Mouse (Mus musculus) forebrain, embryonic 13.5 days (tissue): ENCODE results near the gene Msh4. TPM values are rescaled to one million over a fixed set of nuclear protein-coding genes. Genes with fewer than 3 reads are reported as not detected.
A peak's percentile ranks its signal among the peaks of the same experiment; 100 is the strongest.

Source experiments
- ATAC-seq: fragments of 200-750 bp; cut with Nextera tagmentation; 2 replicates; pipeline ENCODE4 v1.8.0; 2017
- H3K27ac ChIP-seq: fragments of 300-500 bp; sonication (generic); 2 replicates; pipeline ENCODE4 v1.5.1; 2015; ENCODE audit warnings: inconsistent platforms, mild to moderate bottlenecking, moderate library complexity
- H3K27me3 ChIP-seq: fragments of 300-500 bp; sonication (generic); 2 replicates; pipeline ENCODE4 v1.6.1; 2015; ENCODE audit warnings: mild to moderate bottlenecking, inconsistent platforms
- H3K36me3 ChIP-seq: fragments of 300-500 bp; sonication (generic); 2 replicates; pipeline ENCODE4 v1.6.1; 2015; ENCODE audit warnings: mild to moderate bottlenecking, inconsistent platforms; ENCODE audit not compliant: poor library complexity, severe bottlenecking
- H3K4me1 ChIP-seq: fragments of 300-500 bp; sonication (generic); 2 replicates; pipeline ENCODE4 v1.6.1; 2015; ENCODE audit warnings: inconsistent platforms
- H3K4me2 ChIP-seq: fragments of 300-500 bp; sonication (generic); 2 replicates; pipeline ENCODE4 v1.6.1; 2015; ENCODE audit warnings: inconsistent platforms, mild to moderate bottlenecking, moderate library complexity
- H3K4me3 ChIP-seq: fragments of 300-500 bp; sonication (generic); 2 replicates; pipeline ENCODE4 v1.5.1; 2015; ENCODE audit warnings: mild to moderate bottlenecking, inconsistent platforms
- H3K9ac ChIP-seq: fragments of 300-500 bp; sonication (generic); 2 replicates; pipeline ENCODE4 v1.6.1; 2015; ENCODE audit warnings: mild to moderate bottlenecking, inconsistent platforms
- H3K9me3 ChIP-seq: fragments of 300-500 bp; sonication (generic); replicated peaks from 2 replicates; pipeline ENCODE4 v1.6.1; 2016; ENCODE audit warnings: inconsistent platforms
- WGBS: fragments of 180-500 bp; shearing (Covaris S2); methylation state at CpG from one replicate; pipeline ENCODE4 v1.1.7; 2015; 5-methylcytosine and 5-hydroxymethylcytosine counted together
- polyA plus RNA-seq: library from polyadenylated mRNA; unstranded; fragments of >200 nt; fragmentation: Nextera tagmentation; extraction: Ambion mirVana; gene quantifications from 2 replicates; pipeline ENCODE4 v1.2.1, GENCODE M21; 2015

The Msh4 gene
- polyA plus RNA-seq = 0.13 and 0.14 TPM in 2 replicates

DNA sequence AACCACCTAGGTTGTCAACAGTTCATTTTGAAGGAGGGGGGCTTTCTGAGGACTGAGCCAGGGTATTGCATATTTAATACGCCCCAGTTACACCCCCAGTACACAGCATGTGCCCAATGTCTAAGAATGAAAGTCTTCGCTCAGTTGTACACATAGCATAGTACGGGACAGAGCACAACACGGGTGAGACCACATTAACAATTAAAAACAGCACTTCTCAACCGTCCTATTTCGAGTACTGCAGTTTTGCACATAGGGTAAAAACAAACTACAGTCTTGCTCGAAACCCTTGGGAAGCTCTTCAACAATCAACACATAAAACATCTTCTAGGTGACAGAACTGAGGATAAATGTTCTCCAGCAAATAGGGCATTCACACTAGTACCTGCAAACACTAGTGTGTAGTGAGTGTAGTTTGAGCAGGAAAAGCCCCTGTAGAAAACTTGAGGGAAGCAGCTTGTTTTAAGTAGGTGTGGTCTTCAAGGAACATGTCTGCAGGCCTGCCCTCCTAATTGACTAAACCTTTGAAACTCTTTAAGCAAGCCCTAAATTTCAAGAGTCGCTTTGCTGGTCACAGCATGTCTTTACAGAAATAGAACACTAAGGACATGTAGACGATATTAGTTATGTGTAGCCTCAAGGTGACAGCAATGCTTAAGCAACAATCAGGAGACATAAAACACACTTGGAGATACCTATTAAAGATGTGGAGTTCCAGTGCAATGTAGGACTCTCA, at the start of gene Msh4:
Gene Msh4 (minus strand): TSS at position 3 of the 736 bp plus-strand sequence.
- no peak within 1 kb of the TSS for H3K4me2 ChIP-seq
- H3K36me3 ChIP-seq = peaks cover 82% of the 10 kb centered on the region
- H3K4me3 ChIP-seq = no peak within 1 kb of the TSS
- ATAC-seq = peak; percentile 9; the same call in 1 of the 2 replicates
- no peaks in the 10 kb centered on the region for H3K27me3 ChIP-seq
- H3K27ac ChIP-seq = no peak within 1 kb of the TSS
- no peak within 1 kb of the TSS for H3K9ac ChIP-seq
- 87% methylated on average over 9 of the region's 9 CpGs for WGBS
- no peaks in the 10 kb centered on the region for H3K9me3 ChIP-seq
- H3K4me1 ChIP-seq = peaks cover 36% of the 10 kb centered on the region

DNA sequence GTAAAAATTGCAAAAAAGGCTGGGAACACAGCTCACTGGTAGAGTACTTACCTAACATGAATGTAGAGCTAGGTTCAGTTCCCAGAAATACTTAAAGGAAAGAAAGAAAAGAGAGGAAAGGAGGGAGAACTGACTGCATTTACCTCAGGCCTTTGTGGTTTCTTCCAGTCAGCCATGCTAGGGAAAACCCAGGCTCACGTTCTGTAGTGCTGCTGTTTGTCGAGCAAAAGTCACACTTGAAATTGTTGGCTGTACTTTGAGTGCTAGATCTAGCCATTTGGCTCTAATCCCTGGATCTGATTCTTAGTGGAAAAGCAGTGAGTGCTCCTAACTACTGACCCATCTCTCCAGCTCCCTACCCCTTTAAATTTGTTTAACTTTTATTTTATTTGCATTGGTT, 42.2 kb upstream of the Msh4 start:
- Histone ChIP-seq H3K4me1 (peaks cover 16% of the 10 kb centered on the region), H3K27ac (no peak overlapping the region), H3K9ac (no peak overlapping the region), H3K9me3 (no peaks in the 10 kb centered on the region), H3K4me2 (no peak overlapping the region), H3K36me3 (no peaks in the 10 kb centered on the region), H3K4me3 (no peak overlapping the region), H3K27me3 (no peaks in the 10 kb centered on the region)
- no peak for ATAC-seq
- 72% methylated on average over 2 of the region's 2 CpGs for WGBS

DNA sequence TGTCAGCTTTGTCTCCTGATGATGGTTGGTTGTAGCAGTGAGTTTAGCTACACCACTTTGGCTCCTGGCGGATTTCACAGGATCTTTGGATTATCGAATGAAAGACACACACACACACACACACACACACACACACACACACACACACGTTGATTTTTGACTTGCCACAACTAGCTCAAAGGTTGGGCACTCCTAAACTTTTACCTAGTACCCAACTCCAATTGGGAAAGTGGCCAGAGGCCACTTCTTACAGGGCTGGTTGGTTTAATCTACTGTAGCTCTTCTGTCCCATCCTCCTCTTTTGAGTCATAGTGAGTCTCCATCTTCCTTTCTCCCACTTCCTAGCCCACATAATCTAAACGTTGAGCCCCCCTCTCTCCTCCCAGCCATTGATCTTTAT, 41.3 kb upstream of the Msh4 start:
- no peak for ATAC-seq
- no peaks in the 10 kb centered on the region for H3K9me3 ChIP-seq
- no peak overlapping the region for H3K27ac ChIP-seq
- 77% methylated on average over 4 of the region's 4 CpGs for WGBS
- H3K4me2 ChIP-seq = no peak overlapping the region
- no peaks in the 10 kb centered on the region for H3K36me3 ChIP-seq
- H3K4me1 ChIP-seq = peaks cover 24% of the 10 kb centered on the region
- H3K4me3 ChIP-seq = no peak overlapping the region
- no peaks in the 10 kb centered on the region for H3K27me3 ChIP-seq
- H3K9ac ChIP-seq = no peak overlapping the region

DNA sequence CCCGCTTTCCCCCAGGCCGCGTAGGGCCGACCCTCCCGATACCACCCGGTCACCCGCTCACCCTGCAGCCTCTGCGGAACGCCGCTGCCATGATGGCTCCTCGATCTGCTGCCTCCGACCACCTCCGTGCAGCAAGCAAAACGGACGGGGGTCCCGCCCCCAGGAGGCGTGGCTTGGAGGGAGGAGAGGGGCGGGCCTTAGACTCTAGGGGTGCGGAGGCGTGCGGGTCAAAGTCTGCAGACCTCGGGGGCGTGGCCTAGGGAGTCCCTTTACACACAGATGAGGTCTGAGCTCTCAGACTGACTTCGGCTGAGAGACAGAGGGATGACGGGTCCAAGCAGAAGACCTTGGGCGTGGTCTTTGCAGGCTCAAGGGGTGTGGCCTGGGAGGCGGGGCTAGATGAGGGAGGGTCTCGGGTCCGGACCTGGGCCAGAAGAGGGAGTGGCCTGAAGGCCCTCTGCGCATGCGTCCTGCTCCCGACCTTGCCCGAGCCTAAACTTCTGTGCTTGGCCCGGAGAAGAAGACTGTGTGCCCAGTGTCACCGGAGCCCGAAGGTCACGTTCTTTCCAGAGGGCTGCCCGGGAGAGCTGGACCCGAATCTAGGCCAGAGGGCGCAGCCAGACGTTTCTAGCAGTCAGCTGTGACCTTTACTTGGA, 38.5 kb upstream of the Msh4 start, which contains the start of gene Acadm:
Gene Acadm (minus strand): TSS at position 298 of the 656 bp plus-strand sequence.
- H3K27me3 ChIP-seq = no peaks in the 10 kb centered on the region
- H3K36me3 ChIP-seq = no peaks in the 10 kb centered on the region
- under 1% methylated on average over 41 of the region's 41 CpGs for WGBS
- peak within 1 kb of the TSS; percentile 75 for H3K9ac ChIP-seq
- peak; percentile 95 for ATAC-seq
- H3K27ac ChIP-seq = peak within 1 kb of the TSS; percentile 28
- H3K9me3 ChIP-seq = no peaks in the 10 kb centered on the region
- H3K4me2 ChIP-seq = peak within 1 kb of the TSS; percentile 75
- peaks cover 24% of the 10 kb centered on the region for H3K4me1 ChIP-seq
- peak within 1 kb of the TSS; percentile 73 for H3K4me3 ChIP-seq

DNA sequence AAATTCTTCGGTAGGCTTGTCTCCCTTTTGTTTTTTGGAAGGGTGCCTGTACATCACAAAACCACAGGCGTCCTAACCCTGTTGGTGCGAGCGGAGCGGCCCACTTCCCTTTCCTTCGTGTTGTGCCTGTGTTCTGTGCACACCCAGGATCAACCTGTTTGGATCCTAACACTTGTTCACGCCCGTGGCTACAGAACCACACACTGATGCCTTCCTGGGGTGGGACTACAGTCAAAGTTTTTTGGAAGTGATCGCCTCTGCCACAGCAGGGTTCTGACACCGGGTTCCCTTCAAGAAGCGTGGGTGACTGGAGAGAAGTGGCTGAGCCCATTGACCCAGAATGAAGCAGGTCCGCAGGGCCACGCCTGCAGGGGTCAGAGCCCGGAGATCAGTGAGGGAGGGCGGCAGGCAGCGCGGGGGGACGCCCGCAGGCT, 38.0 kb upstream of the Msh4 start:
- H3K36me3 ChIP-seq = no peaks in the 10 kb centered on the region
- 0% methylated on average over 15 of the region's 19 CpGs for WGBS
- peak overlapping the region; percentile 75 for H3K9ac ChIP-seq
- H3K9me3 ChIP-seq = no peaks in the 10 kb centered on the region
- H3K4me2 ChIP-seq = peak overlapping the region; percentile 75
- no peaks in the 10 kb centered on the region for H3K27me3 ChIP-seq
- ATAC-seq = peak; percentile 57
- H3K4me1 ChIP-seq = peaks cover 24% of the 10 kb centered on the region
- peak overlapping the region; percentile 73 for H3K4me3 ChIP-seq
- H3K27ac ChIP-seq = peak overlapping the region; percentile 28

DNA sequence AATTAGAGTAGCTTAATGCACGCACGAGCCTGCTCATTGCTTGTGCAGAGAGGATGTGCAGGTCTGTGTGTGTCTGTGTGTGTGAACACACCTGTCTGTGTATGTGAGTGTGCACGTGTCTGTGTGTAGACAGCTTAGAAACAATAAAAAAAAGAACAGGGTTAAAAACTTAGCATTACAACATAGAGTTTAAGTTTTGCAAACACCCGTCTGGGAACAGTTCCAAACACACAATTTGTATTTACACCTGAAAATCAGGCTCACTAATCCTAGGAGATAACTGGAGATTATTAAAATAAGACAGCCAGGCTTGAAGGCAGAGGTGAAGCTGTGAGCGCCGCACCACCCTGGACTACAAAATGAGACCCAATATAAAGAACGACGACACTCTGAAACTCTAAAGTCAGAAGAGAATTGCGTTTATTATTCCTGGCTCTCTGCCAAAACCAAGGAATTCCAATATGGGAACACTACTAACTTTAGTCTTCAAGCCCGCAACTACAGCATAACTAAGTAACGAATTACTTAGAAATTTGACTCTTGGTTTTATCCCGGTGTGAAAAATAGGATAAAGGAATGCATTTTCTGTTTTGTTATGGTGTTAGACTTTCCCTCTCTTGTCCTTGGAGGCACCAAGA, 37.2 kb upstream of the Msh4 start:
- WGBS = 26% methylated on average over 12 of the region's 12 CpGs

DNA sequence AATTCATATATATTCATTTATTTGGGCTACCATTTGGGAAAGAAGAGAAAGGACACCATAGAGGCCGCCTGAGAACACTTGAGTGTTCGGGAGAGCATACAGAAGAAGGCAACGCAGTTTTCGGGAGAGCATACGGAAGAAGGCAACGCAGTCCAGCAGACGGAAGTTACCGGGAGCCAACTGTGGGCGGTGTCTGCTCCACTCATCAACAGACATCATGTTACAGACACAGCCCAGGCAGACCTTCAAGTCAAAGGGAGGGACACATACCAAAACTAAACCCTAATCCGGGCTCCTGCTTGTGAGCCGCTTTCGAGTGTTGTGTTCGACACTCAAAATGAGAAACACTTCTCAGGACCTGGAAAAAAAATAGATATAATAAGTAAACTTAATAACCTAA, 35.7 kb upstream of the Msh4 start:
- 95% methylated on average over 13 of the region's 13 CpGs for WGBS
- ATAC-seq = no peak
- H3K27ac ChIP-seq = no peak overlapping the region
- peaks cover 7% of the 10 kb centered on the region; the same call in 1 of the 2 replicates for H3K36me3 ChIP-seq
- H3K4me3 ChIP-seq = no peak overlapping the region
- no peak overlapping the region for H3K4me2 ChIP-seq
- no peaks in the 10 kb centered on the region for H3K27me3 ChIP-seq
- peaks cover 24% of the 10 kb centered on the region for H3K4me1 ChIP-seq
- no peaks in the 10 kb centered on the region for H3K9me3 ChIP-seq
- no peak overlapping the region for H3K9ac ChIP-seq

More for the DNA sequence above, 37.2 kb upstream of the Msh4 start:
- peak overlapping the region; percentile 75 for H3K4me2 ChIP-seq
- H3K27me3 ChIP-seq = no peaks in the 10 kb centered on the region
- peak overlapping the region; percentile 73 for H3K4me3 ChIP-seq
- H3K9ac ChIP-seq = no peak overlapping the region
- no peak overlapping the region for H3K27ac ChIP-seq
- H3K9me3 ChIP-seq = no peaks in the 10 kb centered on the region
- no peaks in the 10 kb centered on the region for H3K36me3 ChIP-seq
- no peak for ATAC-seq
- peaks cover 24% of the 10 kb centered on the region for H3K4me1 ChIP-seq

DNA sequence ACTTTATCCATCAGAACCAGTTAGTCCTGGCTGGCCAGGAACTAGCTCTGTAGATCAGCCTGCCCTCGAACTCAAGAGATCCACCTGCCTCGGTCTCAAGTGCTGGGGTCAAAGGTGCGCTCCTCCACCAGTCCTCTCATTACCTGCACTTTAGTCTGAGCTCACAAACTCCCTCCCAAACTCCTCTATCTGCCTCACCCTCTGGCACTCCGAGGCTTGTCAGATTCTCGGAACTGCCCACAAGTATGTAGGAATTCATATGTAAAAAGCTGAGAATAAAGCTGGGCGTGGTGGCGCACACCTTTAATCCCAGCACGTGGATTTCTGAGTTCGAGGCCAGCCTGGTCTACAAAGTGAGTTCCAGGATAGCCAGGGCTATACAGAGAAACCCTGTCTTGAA, 34.5 kb upstream of the Msh4 start:
- Histone ChIP-seq H3K9ac (no peak overlapping the region), H3K36me3 (peaks cover 14% of the 10 kb centered on the region), H3K4me2 (no peak overlapping the region), H3K9me3 (no peaks in the 10 kb centered on the region), H3K27ac (no peak overlapping the region), H3K4me3 (no peak overlapping the region), H3K4me1 (peaks cover 24% of the 10 kb centered on the region), H3K27me3 (no peaks in the 10 kb centered on the region)
- WGBS = 93% methylated on average over 9 of the region's 9 CpGs
- no peak for ATAC-seq

DNA sequence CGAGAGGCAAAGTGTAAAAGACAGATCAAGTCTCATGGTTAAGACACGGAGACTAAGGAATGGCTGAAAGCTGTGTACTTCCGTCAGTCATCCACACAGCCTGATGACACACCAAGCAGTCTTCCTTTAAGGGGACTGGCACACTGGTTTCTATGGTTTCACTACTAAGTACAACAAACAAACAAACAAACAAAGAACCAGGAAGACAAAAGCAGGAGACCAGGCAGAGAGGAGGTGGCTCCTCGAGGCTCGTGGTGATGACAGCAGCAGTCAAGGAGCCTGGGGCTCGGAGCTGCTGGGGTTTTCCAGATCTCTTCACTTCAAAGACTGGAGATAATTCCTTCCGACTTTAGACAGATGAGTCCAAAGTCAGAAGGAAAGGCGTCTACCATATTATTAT, 34.1 kb upstream of the Msh4 start:
- H3K9ac ChIP-seq = no peak overlapping the region
- no peak overlapping the region for H3K27ac ChIP-seq
- peaks cover 18% of the 10 kb centered on the region for H3K36me3 ChIP-seq
- no peak for ATAC-seq
- H3K4me3 ChIP-seq = no peak overlapping the region
- no peaks in the 10 kb centered on the region for H3K9me3 ChIP-seq
- H3K4me1 ChIP-seq = peaks cover 21% of the 10 kb centered on the region
- H3K4me2 ChIP-seq = no peak overlapping the region
- WGBS = 78% methylated on average over 8 of the region's 8 CpGs
- no peaks in the 10 kb centered on the region for H3K27me3 ChIP-seq

DNA sequence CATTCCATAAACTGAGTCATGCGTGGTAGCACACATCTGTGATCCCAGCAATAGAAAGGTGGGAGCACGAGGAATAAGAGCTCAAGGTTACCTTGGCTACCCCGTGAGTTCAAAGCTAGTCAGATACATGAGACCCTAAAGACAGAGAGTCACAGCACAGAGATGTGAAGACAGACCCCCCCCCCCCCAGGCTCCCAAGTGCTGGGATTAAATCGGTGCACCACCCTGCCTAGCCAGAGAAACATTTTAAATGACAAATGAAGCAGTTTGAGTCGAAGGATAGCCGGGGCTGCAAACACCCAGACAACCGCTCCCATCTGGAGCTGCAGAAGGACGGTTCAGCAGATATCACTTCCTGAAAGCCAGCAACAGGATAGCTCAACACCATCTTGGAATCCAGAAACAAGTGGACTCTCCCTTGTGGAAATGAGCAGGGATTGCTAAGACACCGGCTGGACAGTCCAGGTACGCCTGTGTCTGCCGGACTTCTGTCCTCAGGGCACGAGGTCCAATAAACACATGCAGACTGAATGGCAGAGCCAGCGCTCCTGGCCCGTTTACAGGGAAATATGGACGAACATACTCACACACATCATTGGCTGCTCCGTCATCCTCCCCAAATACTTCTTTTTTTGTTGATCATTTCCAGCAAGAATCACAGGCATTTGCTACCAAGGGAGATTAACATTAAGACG, 31.3 kb upstream of the Msh4 start:
- Histone ChIP-seq H3K4me2 (no peak overlapping the region), H3K9me3 (no peaks in the 10 kb centered on the region), H3K27me3 (no peaks in the 10 kb centered on the region), H3K27ac (no peak overlapping the region), H3K9ac (no peak overlapping the region), H3K36me3 (peaks cover 33% of the 10 kb centered on the region), H3K4me1 (no peaks in the 10 kb centered on the region), H3K4me3 (no peak overlapping the region)
- WGBS = 94% methylated on average over 17 of the region's 17 CpGs
- ATAC-seq = no peak

DNA sequence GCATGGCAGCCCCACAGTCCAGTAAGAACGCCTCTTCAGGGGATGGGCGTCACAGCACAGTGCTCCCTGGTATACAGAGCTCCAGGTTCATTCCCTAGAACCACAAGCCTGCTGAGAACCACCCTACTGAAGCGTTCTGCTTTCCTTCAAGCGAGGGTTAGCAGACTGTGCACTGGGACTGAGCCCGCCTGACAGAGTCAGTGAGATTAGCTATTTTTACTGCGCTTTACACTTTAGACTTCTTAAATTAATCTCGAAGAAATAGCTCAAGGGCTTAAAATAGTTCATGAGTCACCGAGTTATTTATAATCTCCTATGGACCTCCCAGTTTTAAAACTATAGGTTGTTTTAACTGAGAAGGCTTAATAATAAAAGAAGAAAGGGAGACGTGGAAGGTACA, 29.9 kb upstream of the Msh4 start:
- Histone ChIP-seq H3K9ac (no peak overlapping the region), H3K36me3 (peaks cover 41% of the 10 kb centered on the region), H3K27ac (no peak overlapping the region), H3K4me2 (no peak overlapping the region), H3K4me3 (no peak overlapping the region), H3K4me1 (no peaks in the 10 kb centered on the region), H3K9me3 (no peaks in the 10 kb centered on the region), H3K27me3 (no peaks in the 10 kb centered on the region)
- ATAC-seq = no peak
- 93% methylated on average over 9 of the region's 9 CpGs for WGBS

DNA sequence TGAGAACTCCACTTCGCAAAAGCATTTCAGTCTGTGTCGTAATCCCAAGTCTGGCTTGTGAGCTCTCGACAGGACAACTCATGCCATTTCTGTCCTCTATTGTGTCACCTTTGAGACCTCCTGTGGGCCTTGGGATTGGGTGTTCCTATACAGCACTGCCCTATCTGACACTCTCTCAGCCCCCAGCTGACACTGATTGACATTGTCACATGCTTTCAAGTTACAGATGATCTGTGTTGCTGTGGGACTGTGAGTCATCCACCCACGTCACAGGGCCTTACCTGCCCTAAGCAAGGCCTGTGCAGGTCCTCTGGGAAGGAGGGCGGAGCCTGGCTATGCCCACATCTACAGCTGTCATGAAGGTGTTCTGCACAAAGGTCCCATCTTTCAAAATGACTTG, 26.5 kb upstream of the Msh4 start:
- Histone ChIP-seq H3K4me1 (no peaks in the 10 kb centered on the region), H3K9ac (no peak overlapping the region), H3K27ac (no peak overlapping the region), H3K4me3 (no peak overlapping the region), H3K4me2 (no peak overlapping the region), H3K27me3 (no peaks in the 10 kb centered on the region), H3K9me3 (no peaks in the 10 kb centered on the region), H3K36me3 (peaks cover 66% of the 10 kb centered on the region)
- WGBS = 92% methylated on average over 5 of the region's 5 CpGs
- ATAC-seq = no peak
